Mouse (Mus musculus): ENCODE measurements around the gene Kif13a. TPM values are rescaled to one million over a fixed set of nuclear protein-coding genes. Genes with fewer than 3 reads are reported as not detected.

Kif13a gene
- polyA plus RNA-seq, 1 experiment from 2014 or later, result 17.8 TPM

DNA sequence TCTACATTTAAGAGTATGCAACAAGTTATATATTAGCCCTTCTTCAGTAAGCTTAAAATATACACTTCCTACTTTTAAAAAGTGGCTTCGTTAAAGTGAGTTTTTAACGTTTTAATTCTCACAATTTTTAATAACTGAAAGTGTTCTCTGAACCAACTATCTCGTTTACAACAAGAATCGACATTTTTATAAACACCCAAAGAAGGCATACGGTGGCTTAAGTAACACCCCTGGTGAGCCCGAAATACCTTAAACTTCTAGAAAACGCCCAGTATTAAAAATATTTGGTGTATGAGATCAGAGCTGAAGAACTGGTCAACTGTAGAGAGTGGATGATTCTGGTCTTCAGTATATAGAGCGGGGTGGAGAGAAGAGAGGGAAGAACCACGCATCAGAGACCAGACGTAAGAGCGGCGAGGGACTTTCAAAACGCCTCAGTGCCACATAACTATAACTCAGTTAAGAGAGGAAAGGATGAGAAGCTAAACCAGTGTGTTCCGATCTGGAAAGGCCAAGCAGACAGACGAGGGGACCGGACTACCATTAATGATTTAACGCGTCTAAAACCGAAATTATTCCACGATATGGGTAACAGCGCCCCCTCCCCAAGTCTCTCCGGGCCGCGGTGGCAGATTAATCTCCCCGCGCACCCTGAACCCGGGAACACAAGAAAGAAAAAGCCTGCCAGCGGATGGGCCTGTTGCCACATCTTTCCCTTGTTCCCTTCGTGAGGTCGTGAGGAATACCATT, 203.2 kb downstream of the Kif13a start:
- Histone ChIP-seq H3K27ac (ENCODE audit: low read length) (peak overlapping the region; percentile 95), H3K4me2 (ENCODE audit: low read depth, low read length) (peak overlapping the region; percentile 76), H3K4me3 (ENCODE audit: low read length) (peak overlapping the region; percentile 99), H3K9me3 (replicated peaks; ENCODE audit: control insufficient read depth, low read length) (no peaks in the 10 kb centered on the region), H3K27me3 (ENCODE audit: control insufficient read depth, insufficient read depth, low read length) (no peaks in the 10 kb centered on the region), H3K36me3 (ENCODE audit: control insufficient read depth, insufficient read depth) (no peaks in the 10 kb centered on the region), H3K4me1 (ENCODE audit: control insufficient read depth, insufficient read depth, low read length) (peaks cover 14% of the 10 kb centered on the region), H3K9ac (ENCODE audit: low read length) (peak overlapping the region; percentile 96)
- ATAC-seq (replicated peaks; ENCODE audit: extremely low read depth, insufficient read depth, low FRiP score), result no peak
- WGBS, result under 1% methylated on average over 30 of the region's 30 CpGs

DNA sequence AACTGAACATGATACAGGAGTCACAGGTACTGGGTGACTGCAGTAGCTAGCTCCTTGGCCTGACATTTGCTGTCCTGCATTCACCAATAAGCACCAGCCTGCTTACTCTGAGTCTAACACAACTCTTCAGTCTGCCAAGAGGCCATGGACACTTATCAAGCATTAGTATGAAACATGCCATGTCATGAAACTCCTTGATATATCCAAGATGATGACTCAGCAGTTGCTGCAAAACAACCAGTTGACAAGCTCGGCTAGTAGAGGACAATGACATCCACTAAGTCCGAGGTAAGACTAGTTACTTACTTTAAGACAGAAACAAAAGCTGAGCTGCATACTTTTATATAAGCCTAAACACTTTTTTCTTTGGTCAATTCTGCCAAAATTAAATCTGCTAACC, 204.4 kb downstream of the Kif13a start:
- Histone ChIP-seq H3K9ac (ENCODE audit: low read length) (peak overlapping the region; percentile 49; the same call in 1 of the 2 replicates), H3K9me3 (replicated peaks; ENCODE audit: control insufficient read depth, low read length) (no peaks in the 10 kb centered on the region), H3K4me1 (ENCODE audit: control insufficient read depth, insufficient read depth, low read length) (peaks cover 14% of the 10 kb centered on the region), H3K27me3 (ENCODE audit: control insufficient read depth, insufficient read depth, low read length) (no peaks in the 10 kb centered on the region), H3K36me3 (ENCODE audit: control insufficient read depth, insufficient read depth) (no peaks in the 10 kb centered on the region), H3K4me3 (ENCODE audit: low read length) (peak overlapping the region; percentile 12; the same call in 1 of the 2 replicates), H3K4me2 (ENCODE audit: low read depth, low read length) (peak overlapping the region; percentile 46), H3K27ac (ENCODE audit: low read length) (no peak overlapping the region)
- WGBS, result 14% methylated on average over 2 of the region's 2 CpGs
- no peak for ATAC-seq (replicated peaks; ENCODE audit: extremely low read depth, insufficient read depth, low FRiP score)

DNA sequence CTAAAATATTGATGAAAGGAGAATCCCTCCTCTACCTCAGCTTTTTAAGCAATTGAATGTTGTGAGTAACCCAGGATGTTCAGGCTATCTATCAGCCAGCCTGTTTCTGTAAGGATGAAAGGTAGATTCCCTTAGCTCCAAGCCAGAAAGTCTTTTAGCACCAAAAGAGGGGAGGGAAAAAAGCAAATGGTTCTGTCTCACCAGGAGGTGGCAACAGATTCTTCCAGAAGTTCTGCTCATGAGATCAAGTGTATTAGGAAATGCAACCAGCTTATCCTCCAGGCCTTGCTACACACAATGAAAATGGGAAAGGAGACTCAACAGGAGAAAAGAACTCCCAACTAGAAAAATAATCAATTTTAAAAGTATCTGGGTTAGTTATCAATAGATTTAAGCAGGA, 205.3 kb downstream of the Kif13a start:
- no peak overlapping the region for H3K9ac ChIP-seq (ENCODE audit: low read length)
- no peak overlapping the region for H3K27ac ChIP-seq (ENCODE audit: low read length)
- ATAC-seq (replicated peaks; ENCODE audit: extremely low read depth, insufficient read depth, low FRiP score), result no peak
- no peaks in the 10 kb centered on the region for H3K36me3 ChIP-seq (ENCODE audit: control insufficient read depth, insufficient read depth)
- H3K4me2 ChIP-seq (ENCODE audit: low read depth, low read length), result 0 out of 2 replicates have a peak overlapping the region, but pooled peaks have one; percentile 1
- H3K9me3 ChIP-seq (replicated peaks; ENCODE audit: control insufficient read depth, low read length), result no peaks in the 10 kb centered on the region
- H3K4me3 ChIP-seq (ENCODE audit: low read length), result no peak overlapping the region
- H3K27me3 ChIP-seq (ENCODE audit: control insufficient read depth, insufficient read depth, low read length), result no peaks in the 10 kb centered on the region
- peaks cover 16% of the 10 kb centered on the region for H3K4me1 ChIP-seq (ENCODE audit: control insufficient read depth, insufficient read depth, low read length)

DNA sequence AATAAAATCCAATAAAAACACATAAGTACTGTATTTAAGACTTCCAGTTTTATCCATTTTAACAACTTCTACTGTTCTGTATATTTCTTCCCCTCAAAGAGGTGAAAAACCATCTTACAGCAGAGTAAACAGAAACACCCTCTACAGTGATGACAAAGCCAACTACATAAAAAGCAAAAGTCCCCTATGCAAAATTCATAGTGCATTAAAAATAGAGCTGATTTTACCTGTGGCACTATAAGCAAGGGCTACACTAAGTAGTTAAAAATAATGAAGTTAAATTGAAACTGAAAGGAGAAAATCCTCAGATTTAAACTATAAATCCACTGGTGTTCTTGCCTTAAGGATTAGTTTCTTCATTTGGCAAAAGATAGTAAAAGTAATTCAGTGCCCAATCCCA, 208.7 kb downstream of the Kif13a start:
- Histone ChIP-seq H3K4me2 (ENCODE audit: low read depth, low read length) (no peak overlapping the region), H3K4me3 (ENCODE audit: low read length) (no peak overlapping the region), H3K27me3 (ENCODE audit: control insufficient read depth, insufficient read depth, low read length) (no peaks in the 10 kb centered on the region), H3K9ac (ENCODE audit: low read length) (no peak overlapping the region), H3K9me3 (replicated peaks; ENCODE audit: control insufficient read depth, low read length) (no peaks in the 10 kb centered on the region), H3K27ac (ENCODE audit: low read length) (no peak overlapping the region), H3K36me3 (ENCODE audit: control insufficient read depth, insufficient read depth) (peaks cover 2% of the 10 kb centered on the region; the same call in 1 of the 2 replicates), H3K4me1 (ENCODE audit: control insufficient read depth, insufficient read depth, low read length) (peaks cover 16% of the 10 kb centered on the region)
- no peak for ATAC-seq (replicated peaks; ENCODE audit: extremely low read depth, insufficient read depth, low FRiP score)

DNA sequence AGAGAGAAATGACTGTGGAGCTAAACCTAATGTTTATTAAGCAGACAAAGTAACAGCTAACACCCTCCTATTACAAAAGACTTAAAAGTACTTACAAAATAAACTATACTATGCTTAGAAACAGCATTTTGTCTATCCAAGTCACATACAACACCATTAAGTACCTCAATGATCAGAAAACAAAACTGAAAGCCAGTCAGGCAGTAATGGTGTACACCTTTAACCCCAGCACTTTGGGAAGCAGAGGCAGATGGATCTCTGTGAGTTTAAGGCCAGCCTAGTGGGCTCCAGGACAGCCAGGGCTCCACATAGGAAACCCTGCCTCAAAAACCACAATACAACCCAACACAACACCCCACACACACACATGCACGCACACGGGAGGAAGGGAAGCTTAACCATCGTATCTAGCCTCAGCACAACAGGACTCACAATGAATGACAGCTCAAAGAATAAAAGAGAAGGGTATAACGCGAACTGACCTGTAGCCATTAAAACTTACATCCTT, 210.7 kb downstream of the Kif13a start:
- no peak overlapping the region for H3K4me3 ChIP-seq (ENCODE audit: low read length)
- no peaks in the 10 kb centered on the region for H3K9me3 ChIP-seq (replicated peaks; ENCODE audit: control insufficient read depth, low read length)
- no peak for ATAC-seq (replicated peaks; ENCODE audit: extremely low read depth, insufficient read depth, low FRiP score)
- peaks cover 4% of the 10 kb centered on the region; the same call in 1 of the 2 replicates for H3K4me1 ChIP-seq (ENCODE audit: control insufficient read depth, insufficient read depth, low read length)
- H3K4me2 ChIP-seq (ENCODE audit: low read depth, low read length), result no peak overlapping the region
- WGBS, result 79% methylated on average over 5 of the region's 5 CpGs
- no peaks in the 10 kb centered on the region for H3K27me3 ChIP-seq (ENCODE audit: control insufficient read depth, insufficient read depth, low read length)
- H3K36me3 ChIP-seq (ENCODE audit: control insufficient read depth, insufficient read depth), result peaks cover 2% of the 10 kb centered on the region; the same call in 1 of the 2 replicates
- no peak overlapping the region for H3K27ac ChIP-seq (ENCODE audit: low read length)
- no peak overlapping the region for H3K9ac ChIP-seq (ENCODE audit: low read length)

DNA sequence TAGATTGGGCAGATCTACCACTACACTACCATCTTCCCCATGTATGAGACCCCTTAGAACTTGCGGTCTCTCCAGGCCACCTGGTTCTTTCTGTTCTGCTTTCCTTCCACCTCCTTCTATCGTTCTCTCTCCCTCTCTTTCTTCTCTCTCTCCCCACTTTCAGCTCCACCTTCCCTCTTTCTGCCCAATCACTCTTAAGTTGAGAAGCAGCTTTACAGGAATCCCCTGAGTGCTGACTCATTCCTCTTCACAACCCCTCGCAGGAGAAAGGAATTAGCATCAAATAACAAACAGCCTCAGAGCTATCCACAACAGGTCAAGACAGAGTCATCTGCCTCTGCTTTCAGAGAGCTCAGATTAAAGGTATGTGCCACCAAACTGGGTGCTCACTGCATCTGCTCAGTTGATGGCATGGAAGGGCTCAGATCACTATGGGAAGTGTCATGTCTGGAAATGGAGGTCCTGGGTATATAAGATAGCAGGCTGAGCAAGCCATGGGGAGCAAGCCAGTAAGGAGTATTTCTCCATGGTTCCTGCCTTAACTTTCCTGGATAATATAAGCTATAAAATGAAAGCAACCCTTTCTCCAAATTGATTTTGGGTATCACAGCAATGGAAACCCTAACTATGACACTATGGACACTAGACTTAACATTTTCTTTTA, 213.6 kb downstream of the Kif13a start:
- H3K9ac ChIP-seq (ENCODE audit: low read length), result no peak overlapping the region
- H3K4me1 ChIP-seq (ENCODE audit: control insufficient read depth, insufficient read depth, low read length), result peaks cover 2% of the 10 kb centered on the region; the same call in 1 of the 2 replicates
- WGBS, result 61% methylated on average over 3 of the region's 3 CpGs
- H3K9me3 ChIP-seq (replicated peaks; ENCODE audit: control insufficient read depth, low read length), result no peaks in the 10 kb centered on the region
- peaks cover 16% of the 10 kb centered on the region for H3K36me3 ChIP-seq (ENCODE audit: control insufficient read depth, insufficient read depth)
- H3K27me3 ChIP-seq (ENCODE audit: control insufficient read depth, insufficient read depth, low read length), result no peaks in the 10 kb centered on the region
- no peak for ATAC-seq (replicated peaks; ENCODE audit: extremely low read depth, insufficient read depth, low FRiP score)
- no peak overlapping the region for H3K4me2 ChIP-seq (ENCODE audit: low read depth, low read length)
- no peak overlapping the region for H3K27ac ChIP-seq (ENCODE audit: low read length)
- H3K4me3 ChIP-seq (ENCODE audit: low read length), result no peak overlapping the region

DNA sequence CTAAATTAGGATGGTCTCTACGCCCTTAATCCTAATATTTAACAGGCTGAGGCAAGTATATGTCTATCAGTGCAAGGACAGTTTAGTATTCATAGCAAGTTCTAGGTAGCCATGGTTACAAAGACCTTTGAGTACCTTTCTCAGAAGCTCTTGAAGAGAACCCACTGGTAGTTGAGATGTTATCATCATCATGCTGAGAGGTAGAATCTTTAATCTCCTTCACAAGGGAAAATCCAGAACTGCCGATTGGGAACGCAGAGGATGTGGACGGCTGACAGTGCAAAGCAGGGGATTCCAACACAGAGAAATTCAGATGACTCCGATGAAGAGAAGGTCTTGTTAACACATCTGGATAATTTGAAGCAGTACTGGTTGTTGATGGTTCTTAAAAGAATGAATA, 216.2 kb downstream of the Kif13a start:
- Histone ChIP-seq H3K36me3 (ENCODE audit: control insufficient read depth, insufficient read depth) (peaks cover 26% of the 10 kb centered on the region), H3K4me1 (ENCODE audit: control insufficient read depth, insufficient read depth, low read length) (no peaks in the 10 kb centered on the region), H3K4me2 (ENCODE audit: low read depth, low read length) (no peak overlapping the region), H3K9ac (ENCODE audit: low read length) (no peak overlapping the region), H3K9me3 (replicated peaks; ENCODE audit: control insufficient read depth, low read length) (no peaks in the 10 kb centered on the region), H3K27me3 (ENCODE audit: control insufficient read depth, insufficient read depth, low read length) (no peaks in the 10 kb centered on the region), H3K27ac (ENCODE audit: low read length) (no peak overlapping the region), H3K4me3 (ENCODE audit: low read length) (no peak overlapping the region)
- 89% methylated on average over 5 of the region's 5 CpGs for WGBS
- ATAC-seq (replicated peaks; ENCODE audit: extremely low read depth, insufficient read depth, low FRiP score), result no peak

DNA sequence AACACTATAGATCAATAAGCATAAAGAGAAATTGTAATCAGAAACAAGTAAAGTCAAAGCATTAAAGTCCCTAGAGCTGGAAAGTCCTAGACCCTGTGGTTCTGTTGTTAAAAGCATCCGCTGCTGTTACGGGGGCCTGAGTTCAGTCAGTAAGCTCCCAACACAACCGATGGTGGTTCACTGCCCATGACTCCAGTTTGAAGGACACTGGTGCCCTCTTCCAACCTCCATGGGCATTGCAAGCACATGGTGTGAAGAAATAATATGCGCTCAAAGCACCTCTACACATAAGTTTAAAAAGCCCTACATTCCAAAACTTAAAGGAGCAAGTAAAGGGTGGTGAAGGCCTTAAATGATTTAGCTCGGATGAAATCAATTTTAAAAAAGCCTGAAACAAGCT, 226.5 kb downstream of the Kif13a start:
- WGBS, result 83% methylated on average over 5 of the region's 5 CpGs

DNA sequence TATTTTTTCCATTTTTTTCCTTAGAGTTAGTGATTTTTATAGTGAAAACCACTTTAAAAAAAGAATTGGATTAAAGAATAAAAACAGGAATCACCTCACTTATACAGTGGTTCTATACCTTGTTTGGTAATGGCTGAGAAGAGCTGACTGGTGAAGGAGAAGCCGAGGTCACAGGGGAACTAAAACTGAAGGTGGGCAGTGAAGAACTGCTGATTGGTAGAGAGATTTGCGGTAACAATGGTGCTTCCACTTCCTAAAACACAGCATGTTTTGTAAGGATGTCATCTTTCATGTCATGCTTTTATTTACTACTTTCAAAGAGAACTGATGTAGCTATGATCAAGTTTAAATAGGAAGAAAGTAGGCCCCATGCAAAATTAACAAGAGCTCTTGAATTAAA, 228.2 kb downstream of the Kif13a start:
- Histone ChIP-seq H3K4me3 (ENCODE audit: low read length) (no peak overlapping the region), H3K4me2 (ENCODE audit: low read depth, low read length) (no peak overlapping the region), H3K4me1 (ENCODE audit: control insufficient read depth, insufficient read depth, low read length) (no peaks in the 10 kb centered on the region), H3K9ac (ENCODE audit: low read length) (no peak overlapping the region), H3K9me3 (replicated peaks; ENCODE audit: control insufficient read depth, low read length) (no peaks in the 10 kb centered on the region), H3K27ac (ENCODE audit: low read length) (no peak overlapping the region), H3K27me3 (ENCODE audit: control insufficient read depth, insufficient read depth, low read length) (no peaks in the 10 kb centered on the region), H3K36me3 (ENCODE audit: control insufficient read depth, insufficient read depth) (peaks cover 19% of the 10 kb centered on the region)
- WGBS, result 75% methylated on average over 2 of the region's 2 CpGs
- no peak for ATAC-seq (replicated peaks; ENCODE audit: extremely low read depth, insufficient read depth, low FRiP score)

More for the DNA sequence above, 226.5 kb downstream of the Kif13a start:
- Histone ChIP-seq H3K27me3 (ENCODE audit: control insufficient read depth, insufficient read depth, low read length) (no peaks in the 10 kb centered on the region), H3K4me2 (ENCODE audit: low read depth, low read length) (no peak overlapping the region), H3K36me3 (ENCODE audit: control insufficient read depth, insufficient read depth) (peaks cover 17% of the 10 kb centered on the region), H3K9ac (ENCODE audit: low read length) (no peak overlapping the region), H3K27ac (ENCODE audit: low read length) (no peak overlapping the region), H3K9me3 (replicated peaks; ENCODE audit: control insufficient read depth, low read length) (no peaks in the 10 kb centered on the region), H3K4me1 (ENCODE audit: control insufficient read depth, insufficient read depth, low read length) (no peaks in the 10 kb centered on the region), H3K4me3 (ENCODE audit: low read length) (no peak overlapping the region)
- ATAC-seq (replicated peaks; ENCODE audit: extremely low read depth, insufficient read depth, low FRiP score), result no peak
